Mouse (Mus musculus): ENCODE data around the gene 9230104L09Rik. TPM values are rescaled to one million over a fixed set of nuclear protein-coding genes. Genes with fewer than 3 reads are reported as not detected.

9230104L09Rik gene
- polyA plus RNA-seq, 1 experiment from 2014 or later: 0.53 TPM

- H3K27ac ChIP-seq: peak overlapping the region; percentile 66
- H3K4me3 ChIP-seq: no peak overlapping the region
- ATAC-seq (replicated peaks; ENCODE audit: insufficient number of reproducible peaks, insufficient read depth, low FRiP score, low read depth): no peak
These were observed 8.0 kb downstream of the 9230104L09Rik start for GRCm38 (mm10) chr2:148856630-148857400.

GRCm38 (mm10) chr2:148851116-148851906 is 13.5 kb downstream of the 9230104L09Rik start:
- Histone ChIP-seq H3K9me3 (replicated peaks) (no peaks in the 10 kb centered on the region), H3K4me2 (peak overlapping the region; percentile 39; the same call in 1 of the 2 replicates), H3K4me3 (no peak overlapping the region), H3K27ac (no peak overlapping the region), H3K27me3 (no peaks in the 10 kb centered on the region), H3K9ac (no peak overlapping the region), H3K36me3 (no peaks in the 10 kb centered on the region), H3K4me1 (replicated peaks) (peaks cover under 1% of the 10 kb centered on the region)
- 39% methylated on average over 8 of the region's 8 CpGs for WGBS
- ATAC-seq (replicated peaks; ENCODE audit: insufficient number of reproducible peaks, insufficient read depth, low FRiP score, low read depth): peak; percentile 39; the same call in 1 of the 2 replicates

More at GRCm38 (mm10) chr2:148856630-148857400, 8.0 kb downstream of the 9230104L09Rik start:
- Histone ChIP-seq H3K27me3 (no peaks in the 10 kb centered on the region), H3K9me3 (replicated peaks) (no peaks in the 10 kb centered on the region), H3K4me2 (peak overlapping the region; percentile 45), H3K4me1 (replicated peaks) (peaks cover 17% of the 10 kb centered on the region), H3K9ac (no peak overlapping the region), H3K36me3 (no peaks in the 10 kb centered on the region)
- WGBS: 30% methylated on average over 8 of the region's 8 CpGs

DNA sequence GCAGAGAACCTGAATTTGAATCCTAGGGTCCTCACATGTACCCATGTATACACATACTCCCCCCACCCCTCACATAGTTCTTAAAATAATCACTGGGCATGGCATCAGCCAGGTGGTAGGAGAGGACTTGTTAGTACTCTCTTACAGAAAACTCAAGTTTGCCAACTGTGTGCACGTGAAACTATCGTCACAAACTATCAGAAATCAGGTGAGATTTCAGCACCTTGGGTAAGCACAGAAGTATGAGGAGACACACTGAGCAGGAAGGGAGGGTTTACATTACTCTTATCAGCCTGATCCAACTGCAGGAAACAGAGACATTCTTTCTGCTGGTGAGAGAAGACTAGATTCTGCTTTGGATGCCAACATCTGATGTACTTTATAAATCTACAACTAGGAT is 25.6 kb downstream of the 9230104L09Rik start:
- no peaks in the 10 kb centered on the region for H3K4me1 ChIP-seq (replicated peaks)
- no peaks in the 10 kb centered on the region for H3K27me3 ChIP-seq
- WGBS: 31% methylated on average over 2 of the region's 2 CpGs
- H3K9me3 ChIP-seq (replicated peaks): no peaks in the 10 kb centered on the region
- no peak overlapping the region for H3K4me2 ChIP-seq
- ATAC-seq (replicated peaks; ENCODE audit: insufficient number of reproducible peaks, insufficient read depth, low FRiP score, low read depth): no peak
- H3K36me3 ChIP-seq: no peaks in the 10 kb centered on the region
- H3K9ac ChIP-seq: no peak overlapping the region
- H3K27ac ChIP-seq: no peak overlapping the region
- H3K4me3 ChIP-seq: no peak overlapping the region

- Histone ChIP-seq H3K27ac (no peak overlapping the region), H3K4me1 (replicated peaks) (no peaks in the 10 kb centered on the region), H3K9me3 (replicated peaks) (no peaks in the 10 kb centered on the region), H3K27me3 (no peaks in the 10 kb centered on the region), H3K9ac (no peak overlapping the region), H3K4me2 (no peak overlapping the region), H3K4me3 (no peak overlapping the region), H3K36me3 (no peaks in the 10 kb centered on the region)
- ATAC-seq (replicated peaks; ENCODE audit: insufficient number of reproducible peaks, insufficient read depth, low FRiP score, low read depth): no peak
- WGBS: 73% methylated on average over 5 of the region's 5 CpGs
These were observed 26.6 kb downstream of the 9230104L09Rik start for GRCm38 (mm10) chr2:148838075-148838777.

DNA sequence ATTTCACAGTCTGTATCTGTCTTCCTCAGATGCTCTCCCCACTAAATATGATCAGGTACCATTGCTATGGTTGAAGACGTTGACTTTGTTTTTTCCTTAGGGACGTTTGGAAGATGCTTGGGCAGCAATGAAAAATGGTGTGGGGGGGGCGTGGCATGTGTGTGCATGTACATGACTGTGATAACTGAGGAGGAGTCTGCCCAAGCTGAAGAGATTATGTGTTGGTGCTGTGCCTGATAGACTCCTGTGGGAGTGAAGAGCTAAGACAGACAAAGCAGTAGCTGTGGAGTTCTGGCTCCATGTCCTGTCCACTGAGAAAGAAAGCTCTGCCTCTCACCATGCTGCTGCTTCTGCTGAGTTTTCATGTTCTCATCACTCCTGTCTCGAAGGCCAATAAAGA is 29.9 kb downstream of the 9230104L09Rik start, which contains the start of gene Cst9:
Gene Cst9 (plus strand): TSS at position 236 of the 400 bp plus-strand sequence.
- Histone ChIP-seq H3K9ac (no peak within 1 kb of the TSS), H3K9me3 (replicated peaks) (no peaks in the 10 kb centered on the region), H3K27ac (no peak within 1 kb of the TSS), H3K4me2 (no peak within 1 kb of the TSS), H3K27me3 (no peaks in the 10 kb centered on the region), H3K4me3 (no peak within 1 kb of the TSS), H3K36me3 (no peaks in the 10 kb centered on the region), H3K4me1 (replicated peaks) (no peaks in the 10 kb centered on the region)
- ATAC-seq (replicated peaks; ENCODE audit: insufficient number of reproducible peaks, insufficient read depth, low FRiP score, low read depth): no peak
- WGBS: 57% methylated on average over 4 of the region's 4 CpGs

DNA sequence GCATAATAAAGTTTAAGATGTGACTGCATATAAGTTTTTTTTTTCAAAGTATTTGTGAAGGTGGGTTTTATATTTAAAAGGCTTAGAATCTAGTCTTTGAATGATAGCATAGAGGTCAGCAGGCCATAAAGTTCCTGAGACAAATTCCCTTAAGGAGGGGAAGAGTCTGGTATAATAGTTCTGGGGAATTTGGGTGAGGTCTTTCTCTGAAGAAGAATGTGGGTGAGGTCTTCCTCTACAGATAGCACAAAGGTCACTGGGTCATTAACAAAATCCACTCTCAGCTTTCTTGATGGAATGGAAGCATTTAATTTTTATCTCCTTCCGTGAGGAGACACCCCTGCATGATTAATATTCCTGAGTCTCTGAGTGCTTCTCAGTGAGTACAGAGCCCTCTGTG is 38.9 kb downstream of the 9230104L09Rik start:
- Histone ChIP-seq H3K4me1 (replicated peaks) (no peaks in the 10 kb centered on the region), H3K9ac (no peak overlapping the region), H3K36me3 (no peaks in the 10 kb centered on the region), H3K27ac (no peak overlapping the region), H3K27me3 (no peaks in the 10 kb centered on the region), H3K4me2 (no peak overlapping the region), H3K4me3 (no peak overlapping the region), H3K9me3 (replicated peaks) (no peaks in the 10 kb centered on the region)
- no peak for ATAC-seq (replicated peaks; ENCODE audit: insufficient number of reproducible peaks, insufficient read depth, low FRiP score, low read depth)
- 46% methylated on average over 1 of the region's 1 CpGs for WGBS

- Histone ChIP-seq H3K9ac (no peak within 1 kb of the TSS), H3K4me2 (no peak within 1 kb of the TSS), H3K4me3 (no peak within 1 kb of the TSS), H3K36me3 (no peaks in the 10 kb centered on the region), H3K27me3 (no peaks in the 10 kb centered on the region), H3K4me1 (replicated peaks) (no peaks in the 10 kb centered on the region), H3K9me3 (replicated peaks) (no peaks in the 10 kb centered on the region), H3K27ac (no peak within 1 kb of the TSS)
- no peak for ATAC-seq (replicated peaks; ENCODE audit: insufficient number of reproducible peaks, insufficient read depth, low FRiP score, low read depth)
These were observed 44.9 kb downstream of the 9230104L09Rik start, which contains the start of gene Cst13 for GRCm38 (mm10) chr2:148819909-148820308. Gene Cst13, plus strand, starts transcription at chr2:148820081.

DNA sequence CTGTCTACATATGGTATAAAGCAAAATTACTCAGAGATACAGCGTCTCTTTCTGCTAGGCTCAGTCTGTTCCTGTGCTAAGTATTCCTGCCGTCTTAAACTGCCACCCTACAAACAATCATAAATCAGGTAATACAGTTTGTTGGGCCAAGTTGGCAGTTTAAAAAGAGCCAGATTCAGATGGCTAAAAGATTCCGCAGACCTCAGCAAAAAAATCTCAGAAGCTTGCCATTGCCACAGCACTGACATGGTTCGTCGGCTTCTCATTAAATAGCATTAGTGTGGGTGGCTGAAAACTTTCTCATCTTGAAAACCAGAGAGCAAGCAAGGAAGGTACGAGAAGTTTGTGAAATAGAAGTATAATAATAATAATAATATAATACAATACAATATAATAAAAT is 58.1 kb downstream of the 9230104L09Rik start:
- H3K27ac ChIP-seq: no peak overlapping the region
- no peaks in the 10 kb centered on the region for H3K36me3 ChIP-seq
- no peaks in the 10 kb centered on the region for H3K27me3 ChIP-seq
- WGBS: 73% methylated on average over 6 of the region's 6 CpGs
- H3K4me2 ChIP-seq: no peak overlapping the region
- H3K4me1 ChIP-seq (replicated peaks): peaks cover 1% of the 10 kb centered on the region; the same call in 1 of the 2 replicates
- no peak overlapping the region for H3K9ac ChIP-seq
- no peaks in the 10 kb centered on the region for H3K9me3 ChIP-seq (replicated peaks)
- no peak for ATAC-seq (replicated peaks; ENCODE audit: insufficient number of reproducible peaks, insufficient read depth, low FRiP score, low read depth)
- no peak overlapping the region for H3K4me3 ChIP-seq

- no peak for ATAC-seq (replicated peaks; ENCODE audit: insufficient number of reproducible peaks, insufficient read depth, low FRiP score, low read depth)
- H3K4me1 ChIP-seq (replicated peaks): peaks cover 4% of the 10 kb centered on the region; the same call in 1 of the 2 replicates
These were observed 63.3 kb downstream of the 9230104L09Rik start for GRCm38 (mm10) chr2:148801491-148801921.

DNA sequence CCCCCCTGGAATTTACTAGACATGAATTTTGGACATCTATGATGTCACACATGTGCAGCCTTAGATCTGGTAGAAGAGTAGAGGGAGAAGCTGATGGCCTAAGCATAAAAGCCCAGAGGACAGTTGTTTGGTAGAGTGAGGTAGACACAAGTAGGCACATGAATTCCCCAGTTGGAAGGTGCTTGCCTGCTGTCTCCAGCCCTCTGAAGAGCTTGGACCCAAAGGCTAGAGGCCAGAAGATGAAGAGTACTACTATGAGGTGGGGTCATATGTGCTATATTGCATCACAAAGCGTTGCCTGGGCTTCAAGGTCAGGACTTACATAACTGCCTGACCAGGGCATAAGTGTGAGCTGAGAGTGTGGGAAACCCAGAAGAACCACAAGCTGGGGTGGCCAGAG is 66.4 kb downstream of the 9230104L09Rik start, which contains the start of gene Cst8:
Gene Cst8 (plus strand): TSS at position 301 of the 400 bp plus-strand sequence.
- Histone ChIP-seq H3K36me3 (no peaks in the 10 kb centered on the region), H3K4me2 (no peak within 1 kb of the TSS), H3K9ac (no peak within 1 kb of the TSS), H3K4me1 (replicated peaks) (peaks cover 4% of the 10 kb centered on the region; the same call in 1 of the 2 replicates), H3K27me3 (no peaks in the 10 kb centered on the region), H3K4me3 (no peak within 1 kb of the TSS), H3K9me3 (replicated peaks) (no peaks in the 10 kb centered on the region), H3K27ac (no peak within 1 kb of the TSS)
- WGBS: 79% methylated on average over 1 of the region's 1 CpGs
- ATAC-seq (replicated peaks; ENCODE audit: insufficient number of reproducible peaks, insufficient read depth, low FRiP score, low read depth): no peak

More at GRCm38 (mm10) chr2:148801491-148801921, 63.3 kb downstream of the 9230104L09Rik start:
- no peaks in the 10 kb centered on the region for H3K27me3 ChIP-seq
- H3K4me3 ChIP-seq: no peak overlapping the region
- H3K9me3 ChIP-seq (replicated peaks): no peaks in the 10 kb centered on the region
- no peak overlapping the region for H3K9ac ChIP-seq
- no peak overlapping the region for H3K4me2 ChIP-seq
- no peaks in the 10 kb centered on the region for H3K36me3 ChIP-seq
- WGBS: 35% methylated on average over 3 of the region's 3 CpGs
- peak overlapping the region; percentile 36 for H3K27ac ChIP-seq
